Mouse (Mus musculus) lung, adult 2 months (tissue): ENCODE results near the gene Shroom3.

Source experiments
- CTCF ChIP-seq: fragments of 200-500 bp; IDR thresholded peaks from 2 replicates; pipeline ENCODE4 v1.5.1; 2011; ENCODE audit warnings: mild to moderate bottlenecking, low read length, control low read depth; ENCODE audit not compliant: insufficient read depth
- POLR2A ChIP-seq: fragments of 200-500 bp; IDR thresholded peaks from 2 replicates; pipeline ENCODE4 v1.6.1; 2011; ENCODE audit warnings: low read depth, mild to moderate bottlenecking, control low read depth, low read length, borderline replicate concordance; ENCODE audit errors: extremely low read depth

DNA sequence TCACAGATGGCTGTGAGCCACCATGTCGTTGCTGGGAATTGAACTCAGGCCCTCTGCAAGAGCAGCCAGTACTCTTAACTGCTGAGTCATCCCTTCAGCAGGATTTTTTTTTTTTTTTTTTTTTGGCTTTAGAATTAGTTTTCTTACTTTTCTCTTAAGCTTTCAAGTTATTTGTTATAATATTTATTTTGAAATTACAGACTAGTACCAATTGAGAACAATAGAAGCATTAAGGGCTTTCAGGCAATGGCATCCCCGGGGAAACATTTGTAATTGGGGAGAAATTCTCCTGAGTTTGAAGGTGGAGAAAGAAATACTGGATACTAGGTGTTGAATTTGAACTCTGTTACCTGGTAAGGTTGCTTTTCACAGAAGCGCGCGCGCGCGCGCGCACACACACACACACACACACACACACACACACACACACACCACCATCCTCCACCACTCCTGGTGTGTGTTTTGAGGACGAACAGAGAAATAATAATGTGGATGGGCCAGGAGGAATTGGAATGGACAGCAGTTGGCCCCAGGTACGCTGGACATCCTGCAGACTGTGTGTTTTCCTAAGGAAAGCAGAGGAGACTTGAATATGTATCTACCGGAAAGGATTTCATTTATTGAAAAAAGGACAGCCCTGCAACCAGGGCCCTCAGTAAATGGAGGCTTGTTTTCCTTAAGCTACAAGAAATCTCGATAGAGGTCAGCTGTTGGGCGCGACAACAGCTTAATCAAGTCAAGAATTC, 1.7 kb downstream of the Shroom3 start:
- TF ChIP-seq CTCF (no peak), POLR2A (no peak)
